Mouse (Mus musculus) ZHBTc4 (cell line): ENCODE measurements around the gene Esm1.
A peak's percentile ranks its signal among the peaks of the same experiment; 100 is the strongest.

Experiments used
- DNase-seq: peaks from one replicate; pipeline ENCODE4 v3.0.0-alpha.2; 2011; ENCODE audit warnings: low read depth, low spot score

Esm1 gene

GRCm38 (mm10) chr13:113209624-113210023, at the start of gene Esm1:
Gene Esm1, plus strand, starts transcription at chr13:113209659.
- DNase-seq = no peak

- no peak for DNase-seq
Measured at GRCm38 (mm10) chr13:113164252-113165005, 45.0 kb upstream of the Esm1 start.

GRCm38 (mm10) chr13:113168018-113168534, 41.4 kb upstream of the Esm1 start:
- DNase-seq = no peak

GRCm38 (mm10) chr13:113170256-113170655, 39.2 kb upstream of the Esm1 start:
- no peak for DNase-seq

GRCm38 (mm10) chr13:113174162-113174561, 35.3 kb upstream of the Esm1 start:
- no peak for DNase-seq

GRCm38 (mm10) chr13:113183310-113183709, 26.1 kb upstream of the Esm1 start:
- no peak for DNase-seq

GRCm38 (mm10) chr13:113183720-113184119, 25.7 kb upstream of the Esm1 start:
- DNase-seq = no peak

GRCm38 (mm10) chr13:113196808-113197674, 12.4 kb upstream of the Esm1 start:
- DNase-seq = no peak

- DNase-seq = no peak
Measured at GRCm38 (mm10) chr13:113197872-113198502, 11.5 kb upstream of the Esm1 start.

GRCm38 (mm10) chr13:113199331-113199730, 10.1 kb upstream of the Esm1 start:
- DNase-seq = no peak

- DNase-seq = no peak
Measured at GRCm38 (mm10) chr13:113200726-113201125, 8.7 kb upstream of the Esm1 start.

GRCm38 (mm10) chr13:113201631-113202030, 7.8 kb upstream of the Esm1 start:
- DNase-seq = no peak

- DNase-seq = no peak
Measured at GRCm38 (mm10) chr13:113202184-113202583, 7.3 kb upstream of the Esm1 start.

- DNase-seq = no peak
Measured at GRCm38 (mm10) chr13:113203146-113203545, 6.3 kb upstream of the Esm1 start.

- DNase-seq = no peak
Measured at GRCm38 (mm10) chr13:113205346-113205745, 4.1 kb upstream of the Esm1 start.

GRCm38 (mm10) chr13:113211345-113211744, 1.9 kb downstream of the Esm1 start:
- no peak for DNase-seq

GRCm38 (mm10) chr13:113212401-113212800, 2.9 kb downstream of the Esm1 start:
- DNase-seq = no peak

- no peak for DNase-seq
Measured at GRCm38 (mm10) chr13:113213865-113214264, 4.4 kb downstream of the Esm1 start.

- no peak for DNase-seq
Measured at GRCm38 (mm10) chr13:113221851-113222250, 12.4 kb downstream of the Esm1 start.

- peak; percentile 82 for DNase-seq
Measured at GRCm38 (mm10) chr13:113224105-113224504, 14.6 kb downstream of the Esm1 start.

- DNase-seq = no peak
Measured at GRCm38 (mm10) chr13:113225811-113226210, 16.4 kb downstream of the Esm1 start, which contains the start of gene Gzmk. Gene Gzmk, minus strand, starts transcription at chr13:113225908.

- DNase-seq = no peak
Measured at GRCm38 (mm10) chr13:113227076-113227475, 17.6 kb downstream of the Esm1 start.
